Mouse (Mus musculus) CD4-positive, CD25-positive, alpha-beta regulatory T cell, adult 4 months (primary cell): Measurements from ENCODE around the gene Spock1. TPM values are rescaled to one million over a fixed set of nuclear protein-coding genes. Genes with fewer than 3 reads are reported as not detected.

Source experiments
- ATAC-seq: one replicate; pipeline ENCODE4 v1.8.0; 2017
- polyA plus RNA-seq, 2 experiments: library from polyadenylated mRNA; unstranded; fragments of 100-300 nt; shearing (Covaris generic); gene quantifications; one replicate each; pipeline ENCODE4 v1.2.1; 2017

The Spock1 gene
- polyA plus RNA-seq, 2 experiments from 2014 or later = not detected

GRCm38 (mm10) chr13:57722329-57722936 is 185.7 kb downstream of the Spock1 start:
- ATAC-seq = no peak

DNA sequence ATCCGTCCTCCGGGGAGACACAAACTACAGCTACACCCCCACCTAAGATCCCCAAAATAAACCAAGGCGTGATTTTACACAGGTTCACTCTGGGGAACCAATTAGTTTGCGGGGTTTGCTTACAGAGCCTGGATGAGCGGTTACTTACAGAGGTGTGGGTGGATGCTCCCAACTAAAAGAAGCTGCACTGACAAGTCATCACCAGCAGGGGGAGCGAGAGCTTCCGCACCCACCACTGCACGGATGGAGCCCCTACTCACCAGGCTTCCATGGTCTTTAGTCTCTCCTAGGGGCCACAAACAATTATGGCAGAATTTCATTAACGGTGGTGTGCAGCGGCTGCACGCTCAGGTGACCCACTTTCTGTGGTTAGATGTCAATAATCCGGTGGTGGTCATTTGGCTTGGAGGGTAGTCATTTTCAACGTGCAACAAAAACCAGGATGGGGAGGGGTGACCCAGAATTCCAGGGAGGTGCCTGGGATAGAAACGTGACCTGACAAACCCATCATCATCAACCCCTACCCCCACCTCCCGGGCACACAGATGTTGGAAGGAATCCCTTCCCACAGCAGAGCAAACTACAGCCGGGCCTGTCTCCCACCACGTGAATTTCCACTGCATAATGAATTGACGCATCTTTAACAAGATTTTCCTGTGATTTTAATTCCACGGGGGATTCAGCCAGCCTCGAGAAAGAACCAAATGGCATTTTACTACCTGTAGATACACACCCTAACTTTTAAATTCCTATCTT is 186.4 kb downstream of the Spock1 start:
- no peak for ATAC-seq

- ATAC-seq = no peak
These were observed 190.0 kb downstream of the Spock1 start for GRCm38 (mm10) chr13:57718087-57718486.

DNA sequence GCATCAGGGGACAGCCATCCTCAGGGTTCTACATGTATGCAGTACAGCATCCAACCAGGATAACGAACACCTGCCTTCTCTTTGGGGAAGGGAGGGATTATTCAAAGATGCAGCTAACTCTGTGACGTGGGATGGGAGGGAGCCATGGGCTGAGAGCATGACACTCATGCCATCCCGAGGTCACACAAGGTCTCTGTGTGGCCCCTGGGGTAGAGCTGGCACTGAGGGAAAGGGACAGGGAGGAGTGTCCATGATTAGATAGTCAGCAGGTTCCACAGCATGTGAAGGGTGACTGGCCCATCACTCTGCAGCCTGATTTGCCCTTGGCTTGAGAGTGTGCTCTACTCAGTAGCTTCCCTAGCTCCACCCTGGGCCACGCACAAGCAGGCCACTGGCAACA is 195.2 kb downstream of the Spock1 start:
- no peak for ATAC-seq

- no peak for ATAC-seq
These were observed 199.7 kb downstream of the Spock1 start for GRCm38 (mm10) chr13:57708425-57708824.

DNA sequence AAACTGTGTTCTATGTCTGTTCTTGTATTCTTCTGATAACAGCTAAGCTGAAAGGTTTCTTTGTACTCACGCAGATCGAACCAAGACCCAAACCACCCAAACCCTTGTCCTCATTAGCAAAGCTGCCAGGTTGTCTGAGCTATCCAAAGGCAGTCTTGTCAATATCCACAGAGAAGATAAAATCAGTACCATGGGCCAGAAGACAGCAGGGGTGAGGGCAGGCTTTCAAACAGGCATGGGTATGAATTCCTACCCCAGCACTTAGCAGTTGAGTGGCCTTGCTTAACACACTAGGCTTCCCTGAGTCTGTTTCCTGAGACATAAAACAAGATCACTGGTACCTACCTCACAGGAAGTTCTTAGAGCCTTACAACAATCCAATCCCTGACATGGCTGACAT is 205.2 kb downstream of the Spock1 start:
- ATAC-seq = no peak

DNA sequence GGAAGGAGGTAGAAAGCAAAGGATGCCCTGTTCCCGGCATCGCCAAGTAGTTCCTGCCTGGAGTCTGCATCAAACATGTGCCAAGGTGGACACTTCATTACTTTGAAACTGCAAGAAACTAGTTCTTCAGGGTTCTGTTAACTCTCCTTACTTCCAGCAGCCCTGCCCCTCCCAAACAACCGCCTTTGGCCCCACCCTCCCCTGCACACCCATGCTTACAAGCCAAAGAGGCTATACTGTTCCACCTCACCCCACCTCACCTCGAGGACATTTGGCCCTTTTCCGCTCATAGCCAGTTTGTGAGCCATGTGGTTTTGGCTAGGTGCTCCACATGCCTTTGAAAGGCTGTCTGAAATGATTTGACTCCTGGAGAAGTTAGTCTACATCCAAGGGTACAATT is 211.4 kb downstream of the Spock1 start:
- ATAC-seq = no peak

- ATAC-seq = no peak
These were observed 219.2 kb downstream of the Spock1 start for GRCm38 (mm10) chr13:57688926-57689325.

DNA sequence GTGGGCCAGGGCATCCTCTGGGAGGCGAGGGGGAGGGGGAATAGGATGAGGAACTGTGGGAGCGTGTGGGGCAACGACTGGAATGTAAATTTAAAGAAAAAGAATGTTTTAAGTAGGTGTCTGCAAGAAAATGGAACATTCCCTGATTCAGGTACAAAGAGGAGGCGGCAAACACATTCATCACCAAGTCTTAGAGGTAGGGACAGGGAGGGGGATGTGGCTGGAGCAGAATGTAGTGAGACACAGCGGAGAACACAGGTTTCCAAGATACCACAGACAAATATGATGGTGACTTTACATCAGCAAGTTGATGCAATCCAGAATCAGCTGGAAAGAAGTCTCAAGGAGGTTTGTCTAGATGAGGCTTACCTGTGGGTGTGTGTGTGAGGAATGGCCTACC is 221.7 kb downstream of the Spock1 start:
- ATAC-seq = no peak

DNA sequence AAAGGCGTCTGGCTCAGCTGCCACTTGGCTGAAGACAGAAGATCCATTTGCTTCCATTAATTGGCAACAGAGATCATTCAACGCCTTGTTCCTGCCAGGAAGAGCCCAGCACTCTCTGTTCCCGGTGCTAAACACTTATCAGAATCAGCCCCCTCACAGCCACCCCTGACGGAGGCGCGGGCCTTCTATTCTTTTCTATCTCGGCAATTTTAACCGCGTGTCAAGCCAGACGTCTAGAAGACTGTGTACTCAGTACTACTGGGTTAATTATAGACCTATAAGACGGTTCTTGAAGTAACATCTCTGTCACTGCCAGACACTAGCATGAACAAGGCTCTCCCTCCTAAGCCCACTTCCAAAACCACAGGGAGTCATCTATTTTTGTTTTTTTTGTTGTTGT is 222.9 kb downstream of the Spock1 start:
- no peak for ATAC-seq

DNA sequence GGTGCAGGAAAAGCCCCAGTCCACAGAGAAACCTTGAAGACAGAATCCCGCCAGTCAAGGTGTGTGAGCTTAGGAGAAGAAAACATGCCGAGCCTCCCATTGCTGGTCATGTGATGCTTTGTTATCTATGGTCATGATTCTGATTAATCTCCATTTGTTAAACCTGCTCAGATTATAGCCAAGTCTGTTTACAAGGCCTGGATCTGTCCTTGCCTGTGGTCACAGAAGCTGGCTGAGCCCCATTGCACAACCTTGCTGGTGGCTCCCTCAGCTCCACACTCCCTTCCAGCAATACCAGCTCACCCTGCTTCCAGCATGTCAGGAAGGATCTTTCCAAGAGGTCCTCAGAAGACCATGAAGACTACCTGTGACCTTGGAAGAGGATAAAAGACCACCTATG is 228.5 kb downstream of the Spock1 start:
- ATAC-seq = no peak

GRCm38 (mm10) chr13:57676820-57677219 is 231.3 kb downstream of the Spock1 start:
- no peak for ATAC-seq

GRCm38 (mm10) chr13:57673399-57673798 is 234.7 kb downstream of the Spock1 start:
- ATAC-seq = no peak

- ATAC-seq = no peak
These were observed 235.4 kb downstream of the Spock1 start for GRCm38 (mm10) chr13:57672762-57673161.

- no peak for ATAC-seq
These were observed 236.2 kb downstream of the Spock1 start for GRCm38 (mm10) chr13:57671919-57672318.

GRCm38 (mm10) chr13:57671322-57671721 is 236.8 kb downstream of the Spock1 start:
- ATAC-seq = no peak

GRCm38 (mm10) chr13:57667621-57668020 is 240.5 kb downstream of the Spock1 start:
- ATAC-seq = no peak

GRCm38 (mm10) chr13:57666173-57666842 is 241.8 kb downstream of the Spock1 start:
- ATAC-seq = no peak

DNA sequence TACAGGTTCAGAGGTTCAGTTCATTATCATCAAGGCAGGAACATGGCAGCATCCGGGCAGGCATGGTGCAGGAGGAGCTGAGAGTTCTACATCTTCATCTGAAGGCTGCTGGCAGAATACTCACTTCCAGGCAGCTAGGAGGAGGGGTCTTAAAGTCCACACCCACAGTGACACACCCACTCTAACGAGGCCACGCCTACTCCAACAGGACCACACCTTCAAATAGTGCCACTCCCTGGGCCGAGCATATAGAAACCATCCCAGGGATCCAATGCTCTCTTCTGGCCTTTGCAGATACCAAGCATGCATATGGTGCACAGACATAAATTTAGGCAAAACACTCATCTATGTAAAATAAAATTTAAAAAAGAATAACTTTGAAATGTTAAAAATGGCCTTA is 245.6 kb downstream of the Spock1 start:
- no peak for ATAC-seq

DNA sequence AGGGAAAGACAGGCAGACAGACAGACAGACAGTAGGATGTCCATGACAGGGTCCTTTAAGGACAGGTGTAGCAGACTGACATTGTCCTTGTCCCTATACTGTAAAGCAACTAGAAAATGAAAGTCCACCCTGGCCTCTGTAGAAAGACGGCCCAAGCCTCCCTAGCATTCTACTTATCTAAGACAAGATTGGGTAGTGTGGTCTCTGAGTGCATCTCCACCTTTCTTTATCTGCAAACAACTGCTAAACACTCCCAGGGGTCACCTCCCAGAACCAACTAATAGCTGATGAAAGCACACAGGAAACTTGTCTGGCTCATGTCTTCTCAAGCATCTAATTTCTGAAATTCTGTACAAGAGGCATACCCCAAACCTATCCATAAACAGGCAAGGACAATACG is 247.6 kb downstream of the Spock1 start:
- no peak for ATAC-seq

- ATAC-seq = no peak
These were observed 248.3 kb downstream of the Spock1 start for GRCm38 (mm10) chr13:57659872-57660271.

GRCm38 (mm10) chr13:57656606-57657005 is 251.5 kb downstream of the Spock1 start:
- ATAC-seq = no peak

DNA sequence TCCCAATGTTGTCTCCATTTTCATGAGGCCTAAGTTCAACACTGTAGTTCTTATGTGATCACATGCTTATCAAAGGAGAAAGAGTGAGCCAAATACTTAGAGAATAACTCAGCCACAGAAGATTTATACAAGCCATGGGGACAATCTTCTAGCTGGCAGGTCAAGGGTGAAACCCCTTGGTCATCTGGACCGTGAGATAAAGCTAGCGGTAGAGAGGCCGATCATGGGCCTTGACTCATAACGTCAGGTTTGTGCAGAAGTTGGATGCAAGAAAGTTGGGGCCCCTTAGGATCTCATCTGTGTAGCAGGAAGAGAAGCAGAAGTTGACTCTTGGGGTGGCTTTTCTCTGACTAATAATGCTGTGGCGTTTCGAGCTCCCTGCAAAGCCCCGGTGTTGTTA is 253.8 kb downstream of the Spock1 start:
- no peak for ATAC-seq

DNA sequence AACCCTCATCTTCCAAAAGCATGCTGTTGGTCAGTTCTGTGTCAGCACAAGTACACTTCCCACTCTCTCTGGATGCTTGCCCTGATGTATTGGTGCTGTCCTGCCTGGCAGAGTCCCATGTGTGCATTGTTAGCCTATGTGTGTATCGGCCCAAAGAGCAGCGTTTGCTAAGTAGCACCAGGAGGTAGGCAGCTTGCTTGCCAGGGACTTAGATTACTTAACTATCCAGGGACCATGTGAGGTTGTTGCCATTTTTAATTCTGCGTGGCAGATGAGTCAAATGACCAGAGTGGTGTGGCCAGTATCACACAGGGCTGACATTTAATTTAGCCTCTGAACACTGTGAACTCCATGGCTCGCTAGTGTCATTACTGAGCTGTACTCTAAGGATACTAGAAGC is 256.9 kb downstream of the Spock1 start:
- ATAC-seq = no peak
